Mouse (Mus musculus): ENCODE data around the gene Ninj2.

The Ninj2 gene

GRCm38 (mm10) chr6:120134748-120135147, 41.6 kb downstream of the Ninj2 start:
- DNase-seq (ENCODE audit: low spot score) = no peak

- DNase-seq (ENCODE audit: low spot score) = no peak
These were observed 52.3 kb downstream of the Ninj2 start for GRCm38 (mm10) chr6:120145439-120145838.

- no peak for DNase-seq (ENCODE audit: low spot score)
These were observed 53.5 kb downstream of the Ninj2 start for GRCm38 (mm10) chr6:120146676-120147075.

DNA sequence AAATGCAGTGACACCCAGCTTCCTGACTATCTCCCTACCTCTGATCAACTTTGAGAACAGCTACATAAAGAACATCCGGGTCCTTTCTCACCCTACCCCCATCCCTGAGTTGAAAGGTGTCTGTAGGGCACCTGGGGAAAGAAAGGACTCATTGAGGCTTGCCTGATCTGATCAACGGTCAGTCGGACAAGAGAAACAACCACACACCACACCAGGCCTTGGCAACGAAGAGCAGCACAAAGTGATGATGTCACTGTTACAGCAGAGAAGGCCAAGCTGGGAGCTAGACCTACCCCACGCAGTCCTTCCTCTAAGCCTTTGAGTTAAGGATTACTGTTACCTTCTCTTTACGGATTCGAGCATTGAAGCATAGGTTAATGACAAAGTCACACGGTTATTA, 54.3 kb downstream of the Ninj2 start:
- DNase-seq (ENCODE audit: low spot score) = no peak

- no peak for DNase-seq (ENCODE audit: low spot score)
These were observed 55.7 kb downstream of the Ninj2 start for GRCm38 (mm10) chr6:120148716-120149392.

GRCm38 (mm10) chr6:120149458-120150120, 56.4 kb downstream of the Ninj2 start:
- no peak for DNase-seq (ENCODE audit: low spot score)

- no peak for DNase-seq (ENCODE audit: low spot score)
These were observed 57.1 kb downstream of the Ninj2 start for GRCm38 (mm10) chr6:120150206-120150605.

- DNase-seq (ENCODE audit: low spot score) = no peak
These were observed 58.5 kb downstream of the Ninj2 start for GRCm38 (mm10) chr6:120151616-120152053.

DNA sequence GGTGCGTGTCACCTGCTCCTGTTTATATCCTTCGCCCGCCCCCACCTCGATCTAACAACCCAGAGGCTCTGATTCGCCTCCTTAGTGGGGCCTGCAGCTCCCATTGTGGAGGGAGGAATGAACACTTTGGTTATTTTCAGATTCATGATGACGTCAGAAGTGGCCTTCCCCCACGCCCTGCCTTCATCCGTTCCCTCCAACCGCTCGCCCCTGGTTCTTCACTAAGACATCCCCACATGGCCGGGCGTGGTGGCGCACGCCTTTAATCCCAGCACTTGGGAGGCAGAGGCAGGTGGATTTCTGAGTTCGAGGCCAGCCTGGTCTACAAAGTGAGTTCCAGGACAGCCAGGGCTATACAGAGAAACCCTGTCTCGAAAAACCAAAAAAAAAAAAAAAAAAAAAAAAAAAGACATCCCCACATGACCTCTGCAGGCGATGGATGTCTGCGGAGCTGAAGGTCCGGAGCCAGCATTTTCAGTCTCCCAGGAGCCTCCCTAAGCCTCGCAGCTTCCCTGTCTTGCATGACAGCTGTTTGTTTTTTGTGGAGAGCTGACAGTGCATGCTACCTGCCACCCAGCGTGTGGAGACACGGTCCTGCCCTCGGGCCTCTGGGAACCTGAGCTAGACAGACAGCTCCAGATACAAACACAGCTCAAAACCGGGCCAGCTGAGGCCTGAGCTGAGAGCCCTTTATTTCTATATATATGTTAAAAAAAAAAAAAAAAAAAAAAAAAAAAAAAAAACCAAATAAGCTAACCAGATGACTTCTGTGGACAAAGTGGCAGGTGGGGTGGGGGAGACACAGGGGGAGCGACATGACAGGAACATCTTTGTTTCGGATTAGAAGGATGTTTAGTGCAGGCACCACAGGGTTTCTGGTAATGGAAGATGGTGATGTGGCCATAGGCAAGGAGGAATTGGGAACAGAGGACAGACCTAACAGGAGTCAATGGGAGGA, 59.9 kb downstream of the Ninj2 start:
- no peak for DNase-seq (ENCODE audit: low spot score)

GRCm38 (mm10) chr6:120154526-120155309, 61.6 kb downstream of the Ninj2 start:
- DNase-seq (ENCODE audit: low spot score) = no peak

DNA sequence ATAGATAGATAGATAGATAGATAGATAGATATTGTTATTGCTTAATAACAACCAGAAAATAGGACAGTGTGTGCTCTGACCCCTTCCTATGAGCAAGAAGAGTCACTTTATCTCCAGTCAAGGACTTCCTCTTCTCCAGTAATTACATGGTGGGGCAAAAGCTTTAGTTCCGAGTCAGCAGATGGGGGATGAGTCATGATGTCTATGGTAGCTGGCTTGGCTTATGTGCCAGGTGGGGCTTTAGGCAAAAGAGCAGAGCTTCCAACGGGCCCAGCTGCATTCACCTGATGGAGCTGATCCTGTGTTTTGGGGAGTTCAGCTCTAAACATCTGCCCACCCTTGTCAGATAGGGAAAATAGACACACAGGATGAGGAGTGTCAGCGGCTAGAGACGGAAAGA, 62.4 kb downstream of the Ninj2 start:
- DNase-seq (ENCODE audit: low spot score) = no peak

GRCm38 (mm10) chr6:120157479-120157878, 64.3 kb downstream of the Ninj2 start:
- no peak for DNase-seq (ENCODE audit: low spot score)

- peak; percentile 20 for DNase-seq (ENCODE audit: low spot score)
These were observed 66.2 kb downstream of the Ninj2 start for GRCm38 (mm10) chr6:120159133-120159901.

GRCm38 (mm10) chr6:120162928-120163327, 69.8 kb downstream of the Ninj2 start:
- DNase-seq (ENCODE audit: low spot score) = no peak

GRCm38 (mm10) chr6:120164765-120165164, 71.6 kb downstream of the Ninj2 start:
- no peak for DNase-seq (ENCODE audit: low spot score)

- DNase-seq (ENCODE audit: low spot score) = no peak
These were observed 74.4 kb downstream of the Ninj2 start for GRCm38 (mm10) chr6:120167574-120167973.

- no peak for DNase-seq (ENCODE audit: low spot score)
These were observed 79.3 kb downstream of the Ninj2 start for GRCm38 (mm10) chr6:120172294-120173017.

DNA sequence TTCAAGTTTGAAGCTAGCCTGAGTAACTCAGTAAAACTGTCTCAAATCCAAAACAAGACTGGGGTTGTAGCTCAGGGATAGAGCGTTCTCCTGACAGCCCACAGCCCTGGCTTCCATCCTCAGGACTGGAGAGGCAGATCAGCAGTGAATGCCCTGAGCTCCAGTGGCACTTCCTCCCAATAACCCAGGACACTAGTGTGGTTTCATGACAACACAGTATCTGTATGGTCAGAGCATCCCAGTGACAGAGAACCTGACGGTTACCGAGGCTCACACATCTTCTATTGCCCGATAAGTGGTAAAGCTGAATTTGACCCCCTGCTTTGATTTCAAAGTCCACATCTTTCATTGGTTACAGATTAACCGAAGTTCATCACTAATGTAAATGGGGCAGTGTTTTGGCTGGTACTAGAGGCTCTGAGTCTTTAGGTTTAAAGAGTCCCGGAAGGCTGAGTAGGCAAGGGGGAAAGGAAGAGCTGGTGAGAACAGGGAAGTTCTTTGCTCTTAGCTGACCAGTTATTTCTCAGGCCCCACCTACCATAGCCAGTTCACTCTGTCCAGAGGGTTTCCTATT, 81.0 kb downstream of the Ninj2 start:
- DNase-seq (ENCODE audit: low spot score) = no peak

DNA sequence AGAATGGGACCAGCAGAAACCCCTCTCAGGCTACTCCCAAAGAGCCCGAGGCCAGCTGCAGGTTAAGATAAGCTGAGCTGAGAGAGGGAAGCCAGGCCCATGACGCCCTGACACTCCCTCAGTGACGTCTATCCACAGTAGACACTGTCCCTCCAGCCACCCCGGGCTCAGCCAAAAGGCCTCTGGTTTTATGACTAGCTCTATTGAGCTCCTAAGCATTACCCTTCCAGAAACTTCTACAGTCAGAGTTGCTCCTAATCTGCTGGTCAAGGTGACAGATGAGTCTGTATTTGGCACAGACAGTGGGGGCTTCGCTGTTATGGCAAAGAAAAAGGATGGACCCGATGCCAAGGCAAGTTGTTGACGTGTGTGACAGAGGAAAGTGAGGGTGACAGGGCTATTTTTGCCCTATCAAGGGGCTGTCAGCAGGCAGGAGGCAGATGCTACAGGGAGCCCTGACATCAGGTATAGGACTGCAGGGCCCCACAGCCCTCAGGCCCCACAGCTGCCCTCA, 81.5 kb downstream of the Ninj2 start:
- DNase-seq (ENCODE audit: low spot score) = no peak

- DNase-seq (ENCODE audit: low spot score) = no peak
These were observed 82.5 kb downstream of the Ninj2 start for GRCm38 (mm10) chr6:120175650-120176049.

Data from ovary, adult 18-20 months (tissue).